Mouse (Mus musculus) neural tube, embryonic 15.5 days (tissue): Measurements from ENCODE around the gene Ssrp1. TPM values are rescaled to one million over a fixed set of nuclear protein-coding genes. Genes with fewer than 3 reads are reported as not detected.

ENCODE experiments used
- ATAC-seq: fragments of 200-750 bp; cut with Nextera tagmentation; 2 replicates; pipeline ENCODE4 v1.8.0; 2017; ENCODE audit warnings: mild to moderate bottlenecking, moderate TSS enrichment, moderate library complexity; ENCODE audit not compliant: low FRiP score
- H3K27ac ChIP-seq: fragments of 300-500 bp; sonication (generic); replicated peaks from 2 replicates; pipeline ENCODE4 v1.5.1; 2015; ENCODE audit warnings: mild to moderate bottlenecking, inconsistent platforms
- H3K27me3 ChIP-seq: fragments of 300-500 bp; sonication (generic); replicated peaks from 2 replicates; pipeline ENCODE4 v1.6.1; 2015; ENCODE audit warnings: inconsistent platforms
- H3K36me3 ChIP-seq: fragments of 300-500 bp; sonication (generic); 2 replicates; pipeline ENCODE4 v1.6.1; 2015; ENCODE audit warnings: inconsistent platforms
- H3K4me1 ChIP-seq: fragments of 300-500 bp; sonication (generic); 2 replicates; pipeline ENCODE4 v1.6.1; 2015; ENCODE audit warnings: inconsistent platforms
- H3K4me2 ChIP-seq: fragments of 300-500 bp; sonication (generic); 2 replicates; pipeline ENCODE4 v1.6.1; 2015; ENCODE audit warnings: inconsistent platforms, mild to moderate bottlenecking, moderate library complexity
- H3K4me3 ChIP-seq: fragments of 300-500 bp; sonication (generic); replicated peaks from 2 replicates; pipeline ENCODE4 v1.5.1; 2015; ENCODE audit warnings: mild to moderate bottlenecking, inconsistent platforms
- H3K9ac ChIP-seq: fragments of 300-500 bp; sonication (generic); replicated peaks from 2 replicates; pipeline ENCODE4 v1.6.1; 2015; ENCODE audit warnings: mild to moderate bottlenecking, inconsistent platforms
- H3K9me3 ChIP-seq: fragments of 300-500 bp; sonication (generic); replicated peaks from 2 replicates; pipeline ENCODE4 v1.6.1; 2016; ENCODE audit warnings: inconsistent platforms
- WGBS: fragments of 180-500 bp; shearing (Covaris S2); methylation state at CpG from one replicate; pipeline ENCODE4 v1.1.7; 2015; ENCODE audit warnings: mixed read lengths; 5-methylcytosine and 5-hydroxymethylcytosine counted together
- polyA plus RNA-seq: library from polyadenylated mRNA; unstranded; fragments of >200 nt; fragmentation: Nextera tagmentation; extraction: Ambion mirVana; gene quantifications from 2 replicates; pipeline ENCODE4 v1.2.1, GENCODE M21; 2015

Ssrp1 gene
- polyA plus RNA-seq, 1 experiment from 2014 or later, result 146 TPM

GRCm38 (mm10) chr2:85060591-85061060, 23.6 kb downstream of the Ssrp1 start:
- WGBS, result 10% methylated on average over 11 of the region's 11 CpGs
- peaks cover 78% of the 10 kb centered on the region for H3K36me3 ChIP-seq
- no peak overlapping the region for H3K27ac ChIP-seq
- H3K4me3 ChIP-seq, result peak overlapping the region; percentile 12; the same call in 1 of the 2 replicates
- H3K4me1 ChIP-seq, result peaks cover 15% of the 10 kb centered on the region
- no peaks in the 10 kb centered on the region for H3K27me3 ChIP-seq
- H3K4me2 ChIP-seq, result peak overlapping the region; percentile 43
- 0 out of 2 replicates have a peak, but pooled peaks have one; percentile 28 for ATAC-seq
- H3K9ac ChIP-seq, result no peak overlapping the region
- no peaks in the 10 kb centered on the region for H3K9me3 ChIP-seq

- Histone ChIP-seq H3K27ac (no peak overlapping the region), H3K4me3 (peak overlapping the region; percentile 12; the same call in 1 of the 2 replicates), H3K36me3 (peaks cover 78% of the 10 kb centered on the region), H3K9me3 (no peaks in the 10 kb centered on the region), H3K9ac (no peak overlapping the region), H3K4me1 (peaks cover 15% of the 10 kb centered on the region), H3K27me3 (no peaks in the 10 kb centered on the region), H3K4me2 (peak overlapping the region; percentile 43)
- 0 out of 2 replicates have a peak, but pooled peaks have one; percentile 7 for ATAC-seq
- 30% methylated on average over 10 of the region's 10 CpGs for WGBS
Observed at GRCm38 (mm10) chr2:85061107-85061541, 24.1 kb downstream of the Ssrp1 start.

DNA sequence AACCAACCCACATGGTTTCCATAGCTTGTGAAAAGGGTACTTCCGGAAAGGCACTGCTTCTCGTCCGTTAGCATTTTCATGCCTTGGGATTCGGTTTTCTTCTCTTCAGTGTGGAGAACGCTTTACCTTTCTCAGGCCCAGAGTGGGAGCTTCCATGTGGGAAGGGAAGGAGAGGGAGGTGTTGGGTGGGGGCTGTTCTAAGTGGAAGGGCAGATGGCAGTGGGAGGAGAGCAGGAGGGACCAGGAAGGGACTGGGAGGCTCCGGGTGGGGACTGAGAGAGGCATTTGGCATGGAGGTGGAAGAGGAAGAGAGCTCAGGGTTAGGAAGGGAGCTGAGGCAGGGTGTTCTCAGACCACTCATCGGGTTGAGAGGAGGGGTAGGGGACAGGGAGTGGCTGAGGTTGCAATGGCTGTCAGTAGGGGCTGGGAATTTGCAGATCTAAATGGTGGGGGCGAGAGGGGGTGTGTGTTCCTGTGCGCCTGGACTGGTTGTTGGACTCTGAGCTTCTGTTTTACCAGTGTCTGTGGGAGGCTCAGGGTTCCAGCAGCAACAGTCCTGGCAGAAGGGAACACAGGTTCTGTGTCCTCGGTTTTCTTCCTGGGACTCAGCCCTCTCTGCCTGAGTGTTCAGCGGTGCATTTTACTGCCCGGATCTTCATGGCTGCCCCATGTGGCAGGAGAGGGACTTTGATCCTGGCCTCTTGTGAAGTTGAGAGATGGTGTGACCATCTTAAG, 28.3 kb downstream of the Ssrp1 start:
- peaks cover 49% of the 10 kb centered on the region for H3K36me3 ChIP-seq

GRCm38 (mm10) chr2:85066937-85067336, 29.9 kb downstream of the Ssrp1 start:
- Histone ChIP-seq H3K4me3 (no peak overlapping the region), H3K4me2 (no peak overlapping the region), H3K9me3 (no peaks in the 10 kb centered on the region), H3K9ac (no peak overlapping the region), H3K27ac (no peak overlapping the region), H3K27me3 (no peaks in the 10 kb centered on the region), H3K4me1 (no peaks in the 10 kb centered on the region), H3K36me3 (peaks cover 57% of the 10 kb centered on the region)
- 95% methylated on average over 5 of the region's 5 CpGs for WGBS
- no peak for ATAC-seq

More for the DNA sequence above, 28.3 kb downstream of the Ssrp1 start:
- Histone ChIP-seq H3K4me2 (no peak overlapping the region), H3K27ac (no peak overlapping the region), H3K27me3 (no peaks in the 10 kb centered on the region), H3K4me1 (peaks cover 10% of the 10 kb centered on the region), H3K4me3 (no peak overlapping the region), H3K9me3 (no peaks in the 10 kb centered on the region), H3K9ac (no peak overlapping the region)
- ATAC-seq, result no peak
- 89% methylated on average over 12 of the region's 12 CpGs for WGBS

- no peak overlapping the region for H3K27ac ChIP-seq
- peaks cover 55% of the 10 kb centered on the region for H3K36me3 ChIP-seq
- no peak overlapping the region for H3K9ac ChIP-seq
- no peak overlapping the region for H3K4me2 ChIP-seq
- WGBS, result 78% methylated on average over 10 of the region's 10 CpGs
- H3K4me3 ChIP-seq, result no peak overlapping the region
- no peaks in the 10 kb centered on the region for H3K27me3 ChIP-seq
- H3K4me1 ChIP-seq, result no peaks in the 10 kb centered on the region
- ATAC-seq, result no peak
- no peaks in the 10 kb centered on the region for H3K9me3 ChIP-seq
Observed at GRCm38 (mm10) chr2:85067903-85068625, 31.0 kb downstream of the Ssrp1 start.

DNA sequence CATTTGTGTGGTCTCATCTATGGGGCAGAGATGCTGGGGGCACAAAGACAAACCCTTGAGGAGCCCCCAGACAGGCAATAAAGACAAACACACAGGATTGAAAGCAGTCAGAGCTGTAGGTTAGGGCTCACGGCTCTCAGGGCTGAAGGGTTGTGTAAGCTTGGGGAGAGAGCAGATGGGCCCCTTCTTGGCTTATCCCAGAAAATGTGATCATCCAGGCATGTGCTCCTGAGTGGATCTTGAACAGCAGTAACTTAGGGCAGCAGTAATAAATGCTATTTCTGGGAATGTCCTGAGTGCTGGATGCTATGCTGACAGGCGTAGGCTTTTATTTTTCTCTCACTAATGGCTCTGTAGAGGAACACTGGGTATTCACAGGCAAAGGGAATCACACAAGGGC, 31.6 kb downstream of the Ssrp1 start:
- ATAC-seq, result no peak
- Histone ChIP-seq H3K4me1 (no peaks in the 10 kb centered on the region), H3K4me3 (no peak overlapping the region), H3K4me2 (no peak overlapping the region), H3K9me3 (no peaks in the 10 kb centered on the region), H3K27me3 (no peaks in the 10 kb centered on the region), H3K27ac (no peak overlapping the region), H3K36me3 (peaks cover 55% of the 10 kb centered on the region), H3K9ac (no peak overlapping the region)
- WGBS, result 86% methylated on average over 2 of the region's 2 CpGs

DNA sequence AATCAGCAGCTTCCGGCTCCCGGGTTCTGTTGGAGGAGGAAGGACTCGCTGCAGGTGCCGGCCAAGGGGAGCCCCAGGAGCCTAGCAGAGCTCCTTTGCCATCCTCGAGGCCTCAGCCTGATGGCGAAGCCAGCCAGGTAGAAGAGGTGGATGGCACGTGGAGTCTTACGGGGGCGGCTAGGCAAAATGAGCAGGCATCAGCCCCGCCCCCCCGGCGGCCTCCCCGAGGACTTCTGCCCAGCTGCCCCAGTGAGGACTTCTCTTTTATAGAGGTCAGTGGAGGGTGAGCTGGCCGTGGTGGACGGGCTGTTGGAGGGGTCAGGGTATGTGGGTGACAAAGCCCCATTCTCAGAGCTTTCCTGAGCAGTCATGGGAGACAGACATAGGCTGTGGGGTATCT, 33.1 kb downstream of the Ssrp1 start:
- H3K36me3 ChIP-seq, result peaks cover 54% of the 10 kb centered on the region
- H3K27me3 ChIP-seq, result no peaks in the 10 kb centered on the region
- no peak for ATAC-seq
- H3K4me3 ChIP-seq, result no peak overlapping the region
- no peaks in the 10 kb centered on the region for H3K4me1 ChIP-seq
- no peak overlapping the region for H3K27ac ChIP-seq
- H3K9me3 ChIP-seq, result no peaks in the 10 kb centered on the region
- no peak overlapping the region for H3K9ac ChIP-seq
- no peak overlapping the region for H3K4me2 ChIP-seq
- 63% methylated on average over 15 of the region's 15 CpGs for WGBS

- Histone ChIP-seq H3K9me3 (no peaks in the 10 kb centered on the region), H3K36me3 (peaks cover 46% of the 10 kb centered on the region), H3K27me3 (no peaks in the 10 kb centered on the region), H3K27ac (no peak overlapping the region), H3K4me1 (no peaks in the 10 kb centered on the region), H3K4me3 (no peak overlapping the region), H3K9ac (no peak overlapping the region), H3K4me2 (no peak overlapping the region)
- no peak for ATAC-seq
- WGBS, result 94% methylated on average over 5 of the region's 5 CpGs
Observed at GRCm38 (mm10) chr2:85071921-85072320, 34.9 kb downstream of the Ssrp1 start.

- H3K4me3 ChIP-seq, result no peak overlapping the region
- 85% methylated on average over 5 of the region's 5 CpGs for WGBS
- H3K27ac ChIP-seq, result no peak overlapping the region
- no peak overlapping the region for H3K4me2 ChIP-seq
- H3K9ac ChIP-seq, result no peak overlapping the region
- peaks cover 49% of the 10 kb centered on the region for H3K36me3 ChIP-seq
- no peaks in the 10 kb centered on the region for H3K9me3 ChIP-seq
- H3K4me1 ChIP-seq, result no peaks in the 10 kb centered on the region
- no peak for ATAC-seq
- H3K27me3 ChIP-seq, result no peaks in the 10 kb centered on the region
Observed at GRCm38 (mm10) chr2:85073751-85074150, 36.7 kb downstream of the Ssrp1 start.

GRCm38 (mm10) chr2:85088716-85089646, 51.9 kb downstream of the Ssrp1 start:
- Histone ChIP-seq H3K27ac (no peak overlapping the region), H3K36me3 (no peaks in the 10 kb centered on the region), H3K4me3 (no peak overlapping the region), H3K9ac (no peak overlapping the region), H3K27me3 (no peaks in the 10 kb centered on the region), H3K9me3 (no peaks in the 10 kb centered on the region), H3K4me1 (no peaks in the 10 kb centered on the region; the same call in 1 of the 2 replicates), H3K4me2 (no peak overlapping the region)
- 58% methylated on average over 11 of the region's 11 CpGs for WGBS
- ATAC-seq, result peak; percentile 78

GRCm38 (mm10) chr2:85091325-85091724, 54.3 kb downstream of the Ssrp1 start:
- Histone ChIP-seq H3K4me3 (no peak overlapping the region), H3K27ac (no peak overlapping the region), H3K4me2 (no peak overlapping the region), H3K9me3 (no peaks in the 10 kb centered on the region), H3K36me3 (no peaks in the 10 kb centered on the region), H3K9ac (no peak overlapping the region), H3K27me3 (no peaks in the 10 kb centered on the region), H3K4me1 (no peaks in the 10 kb centered on the region; the same call in 1 of the 2 replicates)
- no peak for ATAC-seq
- 97% methylated on average over 4 of the region's 4 CpGs for WGBS
